25 mouse cellular contexts compared by ENCODE assay signal in the genomic region with DNA sequence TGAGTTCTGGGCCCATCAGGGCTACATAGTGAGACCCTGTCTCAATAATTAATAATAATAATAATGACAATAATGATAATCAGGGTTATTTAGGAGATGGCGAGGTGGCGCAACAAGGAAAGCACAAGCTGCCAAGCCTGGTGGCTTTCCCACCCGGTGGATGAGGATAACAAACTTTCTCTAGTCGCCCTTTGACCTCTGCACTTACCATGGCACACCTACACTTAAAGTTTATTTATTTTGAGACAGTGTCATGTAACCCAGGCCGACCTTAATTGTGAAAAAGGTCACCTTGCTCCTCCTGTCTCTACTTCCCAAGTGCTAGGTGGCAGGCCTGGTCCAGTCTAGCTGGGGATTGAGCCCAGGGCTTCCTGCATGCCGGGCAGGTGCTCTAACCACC.
"Had no signal": no experiment of that assay in that cellular context is flagged by ENCODE, and none has a peak within 500 bp of the region (broad histone marks: within the 10 kb centered on the region; RNA-seq: fewer than 3 reads in every experiment).

No protein-coding gene starts in this region.

- H3K4me3 ChIP-seq: heart, adult 2 months; heart, embryonic 13.5 days; heart, embryonic 15.5 days; hindbrain, embryonic 13.5 days; hindbrain, embryonic 15.5 days; kidney, embryonic 15.5 days; limb, embryonic 13.5 days; limb, embryonic 15.5 days; liver, embryonic 13.5 days; liver, embryonic 15.5 days had no signal

- H3K27ac ChIP-seq: heart, adult 2 months; heart, embryonic 13.5 days; heart, embryonic 15.5 days; hindbrain, embryonic 13.5 days; hindbrain, embryonic 15.5 days; hindbrain, postnatal 0 days; kidney, embryonic 15.5 days; kidney, postnatal 0 days; limb, embryonic 13.5 days; limb, embryonic 15.5 days; liver, embryonic 13.5 days; liver, embryonic 15.5 days had no signal

- H3K27me3 ChIP-seq: heart, embryonic 13.5 days; heart, embryonic 15.5 days; hindbrain, embryonic 13.5 days; hindbrain, embryonic 15.5 days; kidney, embryonic 15.5 days; limb, embryonic 13.5 days; limb, embryonic 15.5 days; liver, embryonic 13.5 days; liver, embryonic 15.5 days had no signal

- H3K9ac ChIP-seq: heart, embryonic 13.5 days; heart, embryonic 15.5 days; hindbrain, embryonic 13.5 days; hindbrain, embryonic 15.5 days; kidney, embryonic 15.5 days; limb, embryonic 13.5 days; limb, embryonic 15.5 days; liver, embryonic 13.5 days; liver, embryonic 15.5 days had no signal

- H3K9me3 ChIP-seq: heart, embryonic 13.5 days; heart, embryonic 15.5 days; hindbrain, embryonic 13.5 days; hindbrain, embryonic 15.5 days; kidney, embryonic 15.5 days; limb, embryonic 13.5 days; limb, embryonic 15.5 days; liver, embryonic 13.5 days; liver, embryonic 15.5 days had no signal

- ATAC-seq: hindbrain, postnatal 0 days had no signal

- H3K4me2 ChIP-seq: heart, embryonic 11.5 days; heart, embryonic 13.5 days; heart, embryonic 15.5 days; hindbrain, embryonic 13.5 days; hindbrain, embryonic 15.5 days; kidney, embryonic 15.5 days; limb, embryonic 13.5 days; limb, embryonic 15.5 days; liver, embryonic 13.5 days; liver, embryonic 15.5 days had no signal

- DNase-seq: gastrocnemius, postnatal 14 days; gastrocnemius, postnatal 36 days; heart, adult 11 months; heart, adult 2 months; heart, postnatal 14 days; heart, postnatal 36 days; kidney, adult 11 months; kidney, adult 9 months; kidney, postnatal 14 days; kidney, postnatal 36 days; layer of hippocampus, adult 9-11 months; layer of hippocampus, postnatal 36 days; left cerebral cortex, postnatal 4 days; liver, embryonic 13.5 days had no signal
